Mouse (Mus musculus) T-cell, adult 2 months (primary cell): ENCODE results near the gene Tfeb.

Source experiments
- DNase-seq: peaks from one replicate; pipeline ENCODE4 v3.0.0; 2022; ENCODE audit warnings: low spot score

Tfeb gene

DNA sequence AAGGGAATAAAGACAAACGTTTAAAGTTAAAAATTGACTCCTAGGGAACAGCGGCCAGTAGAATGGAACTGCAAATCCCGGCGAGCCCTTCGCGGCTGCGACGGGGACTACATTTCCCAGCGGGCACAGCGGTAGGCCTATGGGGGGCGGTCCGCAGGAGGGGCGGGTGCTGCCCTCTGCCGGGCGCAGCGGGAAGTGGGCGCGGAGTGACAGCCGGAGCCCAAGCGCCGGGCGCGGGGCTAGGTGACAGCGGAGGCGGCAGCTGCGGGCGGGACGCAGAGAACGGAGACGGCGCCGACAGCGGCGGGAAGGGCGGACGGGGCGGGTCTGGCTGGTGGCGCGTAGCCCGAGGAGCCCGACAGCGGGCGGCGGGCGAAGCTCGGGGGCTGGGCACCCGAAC, at the start of gene Tfeb:
Gene Tfeb (plus strand): TSS at position 175 of the 400 bp plus-strand sequence.
- DNase-seq = peak; percentile 94

DNA sequence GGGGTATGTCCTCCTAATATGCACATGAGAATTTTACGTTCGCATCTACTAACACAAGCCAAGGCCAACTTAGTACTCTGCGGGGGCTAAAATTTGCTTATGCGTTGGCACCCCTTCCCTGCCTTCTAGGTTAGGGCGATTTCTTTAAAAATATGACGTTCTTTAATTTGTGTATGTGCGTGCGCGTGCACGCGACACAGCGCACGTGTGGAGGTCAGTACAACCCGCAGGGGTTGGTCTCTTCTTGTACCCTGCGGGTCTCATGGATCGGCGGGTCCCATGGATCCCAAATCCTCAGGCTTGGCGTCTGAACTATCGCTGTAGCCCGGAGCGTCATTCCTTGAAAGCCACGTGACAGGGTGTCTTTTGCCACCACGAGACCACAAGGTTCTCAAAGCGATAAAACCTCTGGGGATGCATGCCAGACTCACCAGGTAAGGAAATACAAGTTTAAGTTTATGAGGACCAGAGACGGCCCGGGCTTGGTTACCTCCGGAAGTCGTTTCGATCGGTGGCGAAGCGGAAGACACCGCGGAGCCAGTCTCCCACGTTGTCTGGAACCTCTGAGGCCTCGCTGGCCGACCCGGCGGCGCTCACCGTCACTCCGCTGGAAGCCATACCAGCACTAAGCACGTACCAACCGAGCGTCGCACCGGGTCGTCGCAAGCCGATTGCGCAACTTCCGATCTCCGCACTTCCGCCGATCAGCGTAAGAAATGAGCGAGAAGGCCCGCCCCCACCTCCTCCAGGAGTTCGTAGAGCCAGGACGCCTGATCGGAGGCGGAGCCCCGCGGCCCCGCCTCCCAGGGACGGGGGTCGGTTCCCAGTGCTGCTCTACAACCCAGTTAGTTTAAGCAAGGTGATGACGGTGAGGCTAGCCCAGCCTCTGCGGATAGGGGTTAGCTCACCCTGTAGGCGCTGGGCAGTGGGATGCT, 49.2 kb upstream of the Tfeb start:
- DNase-seq = peak; percentile 95

GRCm38 (mm10) chr17:47688344-47688607, 48.6 kb upstream of the Tfeb start, which contains the start of gene Tomm6:
TSS of gene Tomm6 (minus strand) at chr17:47688386.
- DNase-seq = no peak

GRCm38 (mm10) chr17:47688608-47689575, 47.9 kb upstream of the Tfeb start, which contains the start of gene Frs3:
TSS of gene Frs3 (plus strand) at chr17:47689030.
- DNase-seq = peak; percentile 40

DNA sequence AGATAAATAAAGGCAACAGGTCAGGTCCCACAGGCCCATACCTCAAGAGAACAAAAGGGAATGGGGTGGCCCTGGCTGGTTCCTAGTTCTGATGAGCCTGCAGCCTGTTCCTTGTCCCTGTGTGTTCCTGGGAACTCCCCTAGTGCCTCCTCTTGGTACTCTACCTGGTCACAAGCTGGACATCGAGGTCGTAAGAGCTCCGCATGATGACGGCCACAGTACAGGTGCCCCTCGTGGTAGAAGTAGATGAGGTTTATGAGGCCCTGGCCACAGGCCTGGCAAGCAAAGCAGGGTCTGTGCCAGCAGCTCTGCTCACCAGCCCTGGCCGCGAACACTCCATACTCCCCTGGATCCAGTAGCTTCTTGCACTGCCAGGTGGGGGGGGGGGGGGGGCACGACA, 46.9 kb upstream of the Tfeb start:
- no peak for DNase-seq

GRCm38 (mm10) chr17:47691650-47692049, 45.2 kb upstream of the Tfeb start:
- DNase-seq = no peak

DNA sequence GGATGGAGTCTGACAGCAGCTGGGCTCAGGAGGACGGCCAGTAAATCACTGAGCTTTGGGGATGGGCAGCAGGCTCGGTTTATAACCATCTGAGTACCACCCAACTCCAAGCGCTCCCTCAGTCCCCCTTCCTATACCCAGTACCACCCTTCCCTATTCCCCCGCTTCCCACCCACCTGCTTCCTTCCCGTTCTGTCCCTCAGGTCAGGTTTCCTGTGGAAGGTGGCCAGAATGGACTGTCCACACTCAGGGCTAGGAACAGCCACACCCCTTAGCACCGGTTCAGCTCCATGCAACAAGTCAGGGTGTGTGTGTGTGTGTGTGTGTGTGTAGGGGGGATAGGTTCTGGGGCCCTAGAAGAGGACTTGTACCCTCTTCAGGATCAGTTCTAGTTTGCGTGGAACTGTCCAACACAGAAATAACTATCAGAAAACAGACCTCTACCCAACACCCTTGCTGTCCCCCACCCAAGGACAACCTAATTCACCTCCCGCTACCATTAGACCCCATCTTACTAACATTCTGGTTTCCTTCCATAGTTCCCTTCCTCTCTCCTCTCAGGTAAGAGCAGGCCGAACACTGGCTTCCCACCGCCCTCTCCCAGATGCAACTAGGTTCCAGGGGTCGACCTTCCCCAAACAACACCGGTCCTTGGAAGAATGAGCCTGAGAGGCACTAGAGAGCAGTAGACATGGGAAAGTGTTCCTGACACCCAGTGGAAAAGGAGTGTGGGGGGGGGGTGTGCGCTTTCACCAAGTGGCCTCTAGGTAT, 43.0 kb upstream of the Tfeb start:
- no peak for DNase-seq

- no peak for DNase-seq
Observed at GRCm38 (mm10) chr17:47694442-47694502, 42.6 kb upstream of the Tfeb start, which contains the start of gene Gm21981. TSS of gene Gm21981 (minus strand) at chr17:47694455.

- peak; percentile 94 for DNase-seq
Observed at GRCm38 (mm10) chr17:47694503-47695336, 42.1 kb upstream of the Tfeb start, which contains the start of gene Prickle4. TSS of gene Prickle4 (minus strand) at chr17:47694736.

GRCm38 (mm10) chr17:47695337-47695710, 41.5 kb upstream of the Tfeb start:
- no peak for DNase-seq

DNA sequence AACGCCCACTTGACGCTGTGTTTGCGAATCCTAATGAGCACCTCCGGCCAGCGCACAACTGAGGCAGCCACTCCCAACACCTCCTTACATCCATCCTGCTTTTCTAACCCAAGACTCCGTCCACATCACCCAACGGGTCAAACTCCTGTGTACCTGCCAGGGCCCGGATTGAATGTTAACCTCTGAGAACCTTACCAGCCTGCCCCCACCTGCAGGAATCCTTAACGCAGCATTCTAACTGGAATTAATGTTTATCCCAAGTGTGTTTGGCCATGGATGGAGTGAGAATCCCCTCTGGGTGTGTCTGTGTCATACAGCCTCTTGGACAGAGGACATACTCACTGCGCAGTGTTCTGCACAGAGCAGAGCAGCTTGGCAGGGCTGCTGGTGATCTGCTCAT, 38.7 kb upstream of the Tfeb start:
- no peak for DNase-seq

- DNase-seq = no peak
Observed at GRCm38 (mm10) chr17:47699055-47699454, 37.8 kb upstream of the Tfeb start.

GRCm38 (mm10) chr17:47701793-47702192, 35.0 kb upstream of the Tfeb start:
- DNase-seq = no peak

- DNase-seq = no peak
Observed at GRCm38 (mm10) chr17:47702548-47703345, 34.1 kb upstream of the Tfeb start.

DNA sequence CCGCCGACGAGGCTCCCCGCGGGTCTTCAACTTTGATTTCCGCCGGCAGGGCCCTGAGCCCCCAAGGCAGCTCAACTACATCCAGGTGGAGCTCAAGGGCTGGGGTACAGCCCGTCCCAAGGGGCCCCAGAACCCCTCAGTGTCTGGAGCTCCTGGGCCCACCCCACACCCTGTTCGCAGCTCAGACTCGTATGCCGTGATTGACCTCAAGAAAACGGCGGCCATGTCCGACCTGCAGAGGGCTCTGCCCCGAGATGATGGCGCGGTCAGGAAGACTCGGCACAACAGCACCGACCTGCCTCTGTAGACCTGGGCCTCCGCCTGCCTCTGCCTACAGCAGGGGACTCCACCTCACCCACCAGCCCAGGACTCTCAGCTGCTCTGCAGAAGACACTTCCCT, 33.3 kb upstream of the Tfeb start:
- DNase-seq = no peak

GRCm38 (mm10) chr17:47704692-47705091, 32.1 kb upstream of the Tfeb start:
- no peak for DNase-seq

- no peak for DNase-seq
Observed at GRCm38 (mm10) chr17:47706196-47706595, 30.6 kb upstream of the Tfeb start.

GRCm38 (mm10) chr17:47707961-47708360, 28.9 kb upstream of the Tfeb start:
- no peak for DNase-seq

GRCm38 (mm10) chr17:47708972-47709371, 27.9 kb upstream of the Tfeb start:
- no peak for DNase-seq

- no peak for DNase-seq
Observed at GRCm38 (mm10) chr17:47710036-47710435, 26.8 kb upstream of the Tfeb start.

DNA sequence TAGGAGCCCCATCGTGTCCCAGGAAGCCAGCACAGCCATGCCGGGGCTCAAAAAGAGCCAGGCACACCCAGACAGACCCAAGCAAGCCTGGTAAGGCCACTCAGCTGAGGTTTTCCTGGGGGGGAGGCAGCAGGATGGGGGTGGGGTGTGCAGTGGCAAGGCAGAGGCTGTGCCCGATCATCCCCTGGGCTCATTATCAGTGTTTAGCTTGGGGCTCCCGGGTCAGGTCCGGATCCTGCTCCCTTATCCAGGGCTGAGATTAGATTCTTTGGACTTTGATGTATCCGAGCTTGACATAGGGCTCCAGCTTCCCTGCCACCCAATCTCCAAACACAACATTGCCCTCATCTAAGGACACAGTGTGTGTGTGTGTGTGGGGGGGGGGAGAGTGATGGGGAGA, 24.9 kb upstream of the Tfeb start:
- DNase-seq = no peak
